Mouse (Mus musculus) T-cell, adult 2 months (primary cell): Measurements from ENCODE around the gene Acod1.

Source experiments
- DNase-seq: peaks from one replicate; pipeline ENCODE4 v3.0.0; 2022; ENCODE audit warnings: low spot score

The Acod1 gene

DNA sequence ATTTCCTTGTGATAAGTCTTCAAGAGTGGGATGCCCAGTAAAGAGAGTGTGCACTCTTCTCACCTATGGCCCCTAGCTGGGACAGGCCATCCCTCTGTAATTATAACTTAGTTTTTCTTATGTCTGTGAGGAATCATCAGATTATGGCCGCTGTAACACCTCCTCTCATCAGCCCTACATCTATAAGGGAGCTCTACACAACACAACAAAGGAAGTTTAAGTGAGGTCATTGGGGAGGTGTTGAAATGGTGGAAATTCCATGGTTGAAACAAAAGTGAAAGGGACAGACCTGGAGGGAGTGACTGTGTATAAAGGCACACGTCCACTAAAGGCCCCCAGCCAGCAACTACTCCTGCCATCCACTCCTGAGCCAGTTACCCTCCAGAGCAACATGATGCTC lies at the start of gene Acod1:
TSS of gene Acod1 (plus strand) at position 301 of the 400 bp plus-strand sequence.
- DNase-seq, result no peak

DNA sequence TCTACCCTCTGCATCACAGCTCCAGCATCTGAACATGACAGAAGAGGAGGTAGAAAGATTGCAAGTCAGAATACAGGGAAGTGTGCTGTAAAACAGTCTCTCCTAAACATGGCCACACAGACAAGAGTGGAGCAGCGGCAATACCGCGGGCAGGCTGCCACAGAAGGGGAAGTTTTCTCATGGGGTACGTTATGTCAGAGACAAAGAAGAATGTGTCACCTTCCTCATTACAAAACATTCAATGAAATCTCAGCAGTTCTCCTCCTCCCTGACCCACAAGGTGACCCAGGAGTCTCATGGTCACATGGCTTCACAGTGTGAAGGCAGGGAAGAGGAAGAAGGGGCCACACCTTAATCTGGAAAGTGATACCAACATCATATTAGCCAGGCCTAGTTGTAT lies 39.0 kb upstream of the Acod1 start:
- DNase-seq, result no peak

DNA sequence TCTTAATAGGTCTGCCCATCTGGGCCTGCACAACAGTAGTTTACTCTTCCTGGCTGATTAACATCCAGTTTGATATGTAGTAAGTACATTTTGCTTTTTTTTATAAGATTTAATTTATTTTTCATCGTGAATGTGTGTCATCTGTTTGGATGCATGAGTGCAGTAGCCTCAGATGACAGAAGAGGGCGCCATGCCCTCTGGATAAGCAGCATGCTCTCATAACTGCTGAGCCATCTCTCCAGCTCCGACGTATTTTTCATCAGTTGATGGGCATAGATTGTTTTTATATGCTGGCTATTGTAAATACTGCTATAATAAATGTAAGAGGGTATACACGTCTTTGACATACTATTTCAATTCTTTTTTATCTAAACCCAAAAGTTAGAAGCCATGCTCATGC lies 35.0 kb upstream of the Acod1 start:
- DNase-seq, result peak; percentile 22

DNA sequence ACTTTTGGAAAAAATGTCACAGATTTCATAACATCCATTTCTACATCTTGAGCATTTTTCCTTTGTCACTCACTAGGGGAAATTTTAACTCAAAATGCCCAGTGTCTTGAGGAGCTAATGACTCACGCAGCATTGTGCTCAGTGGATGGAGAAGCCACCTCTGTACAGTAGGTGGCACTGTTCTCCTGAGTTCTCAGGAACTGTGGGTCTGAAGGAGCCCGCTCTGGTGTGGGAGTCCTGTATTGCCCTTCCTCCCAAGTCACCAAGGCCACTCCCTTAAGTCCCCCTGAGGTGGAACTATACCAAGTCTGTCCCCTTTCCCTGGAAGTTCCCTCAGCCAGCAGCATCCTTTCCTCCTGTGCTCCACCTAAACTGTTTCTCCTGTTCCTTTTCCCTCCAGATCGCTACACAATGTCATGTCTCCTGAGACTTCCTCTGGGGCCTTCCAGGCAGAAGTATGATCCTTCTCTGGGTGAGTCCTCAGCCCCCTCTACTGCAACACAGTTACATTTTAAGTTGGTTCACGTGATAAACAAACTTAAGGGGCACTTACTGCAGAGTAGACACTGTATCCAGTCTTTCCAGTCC lies 34.1 kb upstream of the Acod1 start:
- DNase-seq, result peak; percentile 41

DNA sequence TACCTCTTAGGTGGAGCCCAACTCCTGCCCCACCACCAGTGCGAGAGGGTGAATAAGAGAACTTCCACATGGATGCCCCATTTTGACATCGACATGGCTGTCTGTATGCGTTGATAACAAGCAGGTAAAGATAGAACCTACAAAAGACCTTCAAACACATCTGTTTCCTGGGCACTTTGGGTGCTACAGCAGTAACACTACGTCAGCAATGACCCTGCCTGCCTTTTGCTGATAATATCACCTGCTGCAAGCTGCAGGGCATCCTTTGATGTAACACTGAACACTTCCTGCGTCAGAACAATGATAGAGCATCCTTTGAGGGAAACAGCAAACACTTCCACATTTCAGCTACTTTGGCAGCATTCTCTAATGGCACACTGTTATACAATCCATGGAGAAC lies 29.8 kb upstream of the Acod1 start:
- DNase-seq, result peak; percentile 49

DNA sequence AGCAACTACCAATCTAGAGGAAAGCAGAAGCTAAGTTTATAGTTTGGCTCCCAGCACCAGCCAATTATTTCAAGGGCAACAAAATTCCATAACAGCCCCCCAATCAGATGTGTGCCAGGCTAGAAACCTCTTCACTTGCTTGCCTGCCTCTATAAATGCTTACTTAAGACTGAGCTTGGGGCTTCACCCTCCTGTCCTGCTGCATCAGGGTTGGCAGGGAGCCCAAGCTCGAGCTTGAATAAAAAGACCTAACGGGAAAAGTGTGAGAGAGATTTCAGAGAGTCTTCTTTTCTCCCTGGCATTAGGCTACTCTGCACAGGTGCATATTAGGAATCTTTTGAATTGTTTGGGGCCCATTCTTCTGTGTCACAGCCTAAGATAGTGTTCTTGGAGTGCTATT lies 26.7 kb upstream of the Acod1 start:
- DNase-seq, result no peak

DNA sequence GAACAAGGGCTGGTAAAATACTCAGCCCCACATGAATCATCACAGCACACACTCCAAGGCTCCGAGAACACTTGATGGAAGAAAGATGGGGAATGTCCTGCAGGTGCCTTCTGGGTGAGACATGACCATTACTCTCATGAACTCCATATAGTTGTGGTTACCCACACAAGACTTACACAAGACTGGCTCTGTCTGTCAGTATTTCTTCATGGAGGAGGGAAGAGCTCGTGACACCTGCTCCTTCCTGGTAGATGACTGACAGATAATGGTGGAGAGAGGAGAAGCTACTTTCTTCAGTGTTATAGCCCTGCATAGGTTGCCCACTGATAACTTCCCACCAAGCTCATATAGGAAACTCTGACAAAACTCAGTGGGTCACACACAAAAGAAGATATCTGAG lies 17.6 kb upstream of the Acod1 start:
- DNase-seq, result no peak

DNA sequence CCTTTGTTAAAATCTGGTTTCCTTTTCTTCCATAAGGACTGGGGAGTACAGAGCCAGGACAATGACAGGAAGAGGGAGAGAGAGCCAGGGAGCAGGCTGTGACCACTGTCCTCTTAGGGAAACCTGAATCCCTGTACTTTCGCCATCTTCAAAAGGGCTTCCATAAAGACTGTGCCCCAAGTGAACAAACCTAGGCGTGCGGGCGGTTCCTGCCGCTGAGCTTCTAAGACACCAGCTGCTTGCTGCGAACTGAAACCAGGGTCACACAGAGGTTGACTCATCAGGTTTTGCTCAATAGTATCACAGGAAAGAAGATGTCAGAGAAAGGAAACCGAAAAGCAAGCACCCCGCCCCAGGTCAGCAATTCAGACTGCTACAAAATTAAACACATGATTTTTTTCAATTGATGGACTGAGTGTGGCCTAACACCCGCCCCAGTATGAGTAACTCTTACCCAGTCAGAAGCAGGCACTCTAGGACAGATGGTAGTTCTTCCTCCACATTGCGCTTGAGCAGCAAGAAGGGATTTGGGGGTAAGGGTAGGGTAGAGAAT lies 13.4 kb upstream of the Acod1 start:
- DNase-seq, result peak; percentile 32

DNA sequence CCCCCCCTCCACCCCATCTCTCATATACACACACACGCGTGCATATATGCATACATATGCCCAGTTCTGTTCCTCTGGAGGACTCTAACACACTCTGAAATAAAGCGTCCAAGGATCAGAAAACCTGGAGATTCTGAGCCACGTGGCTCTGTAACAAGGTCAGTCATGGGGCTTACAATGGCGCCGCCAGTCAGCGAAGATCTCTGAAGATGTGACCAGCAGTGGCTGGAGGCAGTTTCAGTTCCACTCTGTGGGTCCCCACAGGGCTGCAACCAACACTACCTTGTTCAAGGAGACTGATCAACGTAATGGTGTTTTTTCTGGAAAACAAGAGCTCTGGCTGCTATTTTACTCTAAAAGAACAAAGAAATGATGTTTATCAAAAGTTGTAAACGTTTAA lies 12.7 kb upstream of the Acod1 start:
- no peak for DNase-seq

DNA sequence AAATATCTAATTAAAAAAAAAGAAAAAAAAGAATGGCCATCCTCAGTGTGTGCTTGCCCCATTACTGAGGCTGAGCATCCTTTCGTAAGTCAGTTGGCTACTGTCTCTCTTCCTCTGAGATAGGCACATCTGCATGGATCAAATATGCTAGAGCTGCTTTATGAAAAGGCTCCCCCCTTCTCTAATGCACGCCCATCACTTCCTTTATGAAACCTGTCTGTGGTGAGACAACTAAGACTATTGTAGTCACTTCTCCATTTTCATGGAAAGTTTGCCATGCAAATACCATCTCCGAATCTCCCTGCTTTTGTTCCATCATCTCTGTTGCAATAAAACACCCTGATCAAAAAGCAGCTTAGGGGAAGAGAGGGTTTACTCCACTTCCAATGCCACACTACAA lies 9.8 kb upstream of the Acod1 start:
- DNase-seq, result no peak

DNA sequence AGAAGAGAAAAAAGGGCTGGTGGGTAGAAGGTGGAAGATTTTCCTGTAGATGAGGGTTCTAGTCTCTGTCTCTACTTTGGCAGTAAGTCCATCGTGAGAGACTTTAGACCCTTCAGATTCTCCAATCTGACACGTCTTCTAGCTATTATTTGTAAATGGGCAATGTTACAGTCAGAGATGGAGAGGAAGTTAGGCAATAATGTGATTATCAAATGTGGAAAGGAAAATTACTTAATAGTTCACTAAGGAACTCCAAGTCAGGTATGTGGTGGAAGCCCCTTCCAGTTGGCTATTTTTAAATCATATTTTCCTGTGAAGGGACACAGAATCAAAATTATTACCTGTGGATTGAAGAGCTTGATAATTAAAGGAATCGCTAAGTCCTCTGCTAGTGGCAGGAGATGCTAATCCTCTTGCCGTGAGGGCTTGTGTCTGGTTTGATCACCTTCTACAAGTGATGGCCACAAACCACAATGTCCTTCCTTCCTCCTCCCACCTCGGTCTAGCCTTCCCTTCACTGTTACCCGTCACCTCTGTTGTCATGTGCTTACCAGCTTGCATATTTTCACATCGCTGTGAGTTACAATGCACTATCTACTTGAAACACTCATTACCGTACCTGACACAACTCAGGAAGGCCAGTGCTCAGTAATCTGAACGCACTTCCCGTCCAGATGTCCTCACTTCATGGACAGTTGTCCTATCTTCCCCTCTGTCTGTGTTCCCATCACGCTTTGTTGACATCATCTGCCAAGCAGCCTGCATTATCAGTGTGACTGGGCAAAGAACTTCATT lies 1.7 kb downstream of the Acod1 start:
- peak; percentile 26 for DNase-seq

DNA sequence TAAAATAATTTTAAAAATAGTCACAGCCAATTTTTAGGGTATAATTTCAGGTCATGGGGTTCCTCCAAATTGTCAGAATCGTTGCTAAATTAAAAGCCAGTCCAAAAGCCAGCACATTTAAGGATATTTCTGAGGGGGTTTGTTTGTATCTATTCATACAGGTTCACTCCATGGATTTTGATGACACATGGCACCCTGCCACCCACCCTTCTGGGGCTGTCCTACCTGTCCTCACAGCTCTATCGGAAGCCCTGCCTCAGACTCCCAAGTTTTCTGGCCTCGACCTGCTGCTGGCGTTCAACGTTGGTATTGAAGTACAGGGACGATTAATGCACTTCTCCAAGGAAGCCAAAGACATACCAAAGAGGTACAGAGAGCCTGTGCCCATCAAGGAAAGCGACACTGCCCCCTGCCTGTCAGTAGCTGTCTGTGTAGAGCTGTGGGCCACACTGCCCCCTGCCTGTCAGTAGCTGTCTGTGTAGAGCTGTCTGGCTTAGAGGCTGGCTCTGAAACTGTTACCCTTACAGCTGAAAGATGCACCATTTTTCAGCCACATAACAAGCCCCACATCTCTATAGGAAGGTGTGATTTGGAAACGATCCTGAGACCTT lies 4.5 kb downstream of the Acod1 start:
- DNase-seq, result peak; percentile 84

DNA sequence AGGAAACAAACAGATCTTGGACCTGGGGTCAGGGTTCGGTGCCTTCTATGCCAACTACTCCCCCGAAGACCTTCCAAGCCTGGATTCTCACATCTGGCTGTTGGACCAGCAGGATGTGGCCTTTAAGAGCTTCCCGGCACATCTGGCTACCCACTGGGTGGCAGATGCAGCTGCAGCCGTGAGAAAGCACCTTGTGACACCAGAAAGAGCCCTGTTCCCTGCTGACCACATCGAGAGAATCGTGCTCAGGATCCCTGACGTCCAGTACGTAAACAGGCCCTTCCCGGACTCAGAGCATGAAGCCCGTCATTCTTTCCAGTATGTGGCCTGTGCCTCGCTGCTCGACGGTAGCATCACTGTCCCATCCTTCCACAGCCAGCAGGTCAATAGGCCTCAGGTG lies 8.0 kb downstream of the Acod1 start:
- no peak for DNase-seq

DNA sequence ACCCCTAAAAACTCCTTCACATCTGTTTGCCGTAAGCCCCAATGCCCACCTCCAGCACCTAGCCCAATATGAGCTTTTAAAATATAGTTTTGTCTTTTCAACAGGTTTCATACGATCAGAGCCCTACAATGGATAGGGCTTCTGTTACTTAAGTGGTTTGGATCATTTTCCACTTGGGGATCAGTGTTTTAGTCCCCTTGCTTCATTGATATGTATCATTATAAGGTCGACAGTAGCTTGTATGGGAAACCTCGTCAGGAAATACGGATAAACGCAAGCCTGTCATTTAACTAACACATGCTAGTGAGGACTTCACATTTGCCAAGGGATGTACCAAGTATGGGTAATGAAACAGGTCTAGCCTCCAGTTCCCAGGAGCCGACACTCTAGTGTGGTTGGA lies 9.8 kb downstream of the Acod1 start:
- no peak for DNase-seq

DNA sequence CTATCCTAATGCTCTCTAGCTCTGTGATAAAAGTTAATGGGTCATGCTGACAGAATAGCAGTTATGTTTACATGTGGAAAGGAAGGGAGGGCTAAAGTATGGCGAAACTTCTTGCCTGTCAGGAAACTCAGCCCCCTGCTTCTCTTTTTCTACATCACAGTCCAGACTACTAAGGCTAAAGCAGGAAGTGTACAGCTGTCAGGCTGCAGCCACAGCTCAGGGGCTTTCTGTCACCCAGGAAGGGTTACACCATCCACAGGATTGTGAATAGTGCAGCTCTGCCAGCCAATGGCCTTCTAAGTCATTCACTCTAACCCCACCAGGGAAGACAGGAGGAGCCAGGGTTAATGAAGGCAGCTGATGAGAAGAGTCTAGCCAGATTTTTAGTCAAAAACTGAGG lies 12.2 kb downstream of the Acod1 start:
- DNase-seq, result no peak

DNA sequence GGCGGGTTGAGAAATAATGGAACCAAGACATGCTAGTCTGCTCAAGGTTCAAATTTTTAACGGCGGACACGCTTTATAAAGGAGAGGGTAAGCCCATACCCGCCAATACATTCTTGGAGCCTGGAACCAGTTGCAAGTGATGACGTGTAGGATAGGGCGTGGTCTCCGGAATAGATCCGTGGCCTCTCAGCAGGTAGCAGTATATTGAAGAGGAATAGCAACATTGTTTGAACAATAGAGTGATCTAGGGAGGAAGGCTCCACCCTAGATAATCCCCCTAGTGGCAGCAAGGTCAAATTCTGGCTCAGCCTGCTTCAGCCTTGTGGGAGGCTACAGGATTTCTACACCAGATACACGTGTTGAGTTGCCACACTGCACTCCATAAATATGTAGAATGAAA lies 12.7 kb downstream of the Acod1 start:
- no peak for DNase-seq

DNA sequence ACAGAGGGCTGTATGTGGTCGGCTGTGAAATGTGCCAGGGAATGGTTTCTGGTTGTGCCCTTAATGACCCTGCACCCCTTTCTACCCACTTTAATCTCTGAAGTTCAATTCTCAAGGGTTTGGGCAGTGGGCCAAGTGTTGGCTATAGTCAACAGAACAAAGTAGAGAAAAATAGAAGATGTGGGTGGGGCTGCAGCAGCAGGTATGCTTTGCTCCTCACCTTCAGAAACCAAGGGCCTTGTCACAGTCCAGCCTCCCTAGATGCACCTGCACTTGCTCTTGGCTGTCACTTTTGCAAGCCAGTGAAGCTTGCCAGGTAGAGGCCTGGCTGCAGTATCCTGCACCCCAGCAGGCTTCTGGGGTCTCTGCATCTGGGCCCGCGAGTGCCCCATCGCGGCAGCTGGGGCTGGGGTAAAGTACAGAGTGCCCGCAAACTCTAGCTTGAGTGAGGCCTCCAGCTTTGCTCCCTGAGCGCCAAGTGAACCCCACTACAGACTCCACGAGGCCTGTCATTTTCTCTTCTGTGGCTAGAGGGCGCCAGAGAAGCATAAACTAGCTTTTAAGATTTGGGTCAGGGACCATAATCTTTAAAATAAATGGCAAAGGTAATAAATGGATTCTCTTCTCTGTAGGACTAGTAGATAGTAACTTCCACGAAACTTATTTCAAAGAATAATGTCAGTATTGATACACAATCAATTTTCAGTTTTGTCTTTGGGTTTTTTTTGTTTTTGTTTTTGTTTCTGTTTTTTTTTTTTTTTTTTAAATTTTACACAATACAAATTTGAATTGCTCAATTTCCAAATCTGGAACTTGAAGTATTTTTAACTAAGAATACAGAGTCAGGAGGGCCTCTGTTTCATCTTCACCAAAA lies 18.8 kb downstream of the Acod1 start:
- peak; percentile 66 for DNase-seq

DNA sequence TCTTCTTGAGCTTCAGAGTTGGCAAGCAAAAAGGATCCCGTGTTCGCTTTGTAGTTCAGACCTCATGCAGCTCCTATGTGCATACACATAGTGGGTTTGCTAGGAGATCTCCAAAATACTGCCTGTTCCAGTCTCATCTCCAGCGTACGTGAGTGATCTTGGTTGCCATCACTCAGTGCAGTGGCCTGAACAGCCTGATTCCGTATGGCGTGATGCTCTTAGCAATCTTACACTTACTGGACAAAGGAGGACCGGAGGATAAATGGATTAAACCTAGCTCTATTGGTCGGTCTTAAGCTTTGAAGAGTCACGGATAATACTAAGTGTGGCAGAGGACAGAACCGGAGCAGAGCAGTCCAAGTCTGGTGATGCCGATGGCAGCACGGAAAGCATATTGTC lies 22.7 kb downstream of the Acod1 start:
- no peak for DNase-seq

DNA sequence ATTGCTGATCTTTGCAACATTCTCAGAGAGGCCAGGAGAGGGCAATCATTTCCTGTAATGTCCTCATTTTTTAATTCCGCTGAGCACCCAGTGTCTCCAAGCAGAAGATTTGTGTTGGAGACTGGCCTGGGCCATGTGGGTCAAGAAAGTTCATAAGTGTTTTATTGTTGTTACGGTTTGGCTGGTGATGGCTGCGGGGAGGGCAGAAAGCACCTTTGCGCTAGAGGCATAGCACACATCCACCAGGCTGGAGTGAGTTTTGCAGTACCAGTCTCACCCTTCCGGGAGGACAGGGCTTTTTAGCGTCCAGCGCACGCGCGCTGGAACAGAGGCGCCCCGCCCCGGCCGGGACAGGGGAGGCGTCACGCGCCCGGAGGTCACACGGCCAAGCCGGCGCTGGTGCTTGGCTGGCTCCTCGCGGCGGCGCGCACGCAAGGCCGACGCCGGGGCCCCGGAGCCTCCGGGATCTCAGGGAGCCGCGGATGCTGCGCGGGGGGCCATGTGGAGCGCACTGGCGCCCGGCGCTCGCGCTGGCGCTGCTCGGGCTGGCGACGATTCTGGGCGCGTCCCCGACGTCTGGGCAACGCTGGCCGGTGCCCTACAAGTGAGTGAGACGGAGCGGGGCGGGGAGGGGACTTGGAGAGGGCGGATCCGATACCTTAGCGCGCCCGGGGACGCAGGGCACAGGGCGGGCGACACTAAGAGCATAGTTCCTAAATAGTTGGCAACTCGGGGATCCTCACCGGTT lies 23.3 kb downstream of the Acod1 start, which contains the start of gene Cln5:
TSS of gene Cln5 (plus strand) at position 353 of the 748 bp plus-strand sequence.
- DNase-seq, result peak; percentile 94

DNA sequence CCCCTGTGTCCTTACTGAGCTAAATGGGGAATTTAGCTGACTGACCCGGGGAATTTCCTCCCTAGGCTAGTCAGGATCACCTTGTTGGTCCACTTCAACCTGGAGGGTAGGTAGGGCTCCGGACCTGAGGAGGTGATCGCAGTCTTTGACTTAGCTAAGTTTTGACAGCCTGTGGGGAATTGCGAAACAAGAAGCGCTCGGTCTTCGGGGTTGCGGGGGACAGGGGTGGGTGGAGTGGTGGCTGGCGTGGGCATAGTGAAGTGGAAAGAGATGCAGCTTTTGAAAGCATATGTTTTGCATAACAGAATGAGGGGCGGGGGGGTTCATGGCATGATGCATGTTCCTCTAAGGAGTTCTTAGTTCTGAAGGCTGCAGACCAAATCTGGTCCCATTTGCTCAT lies 24.0 kb downstream of the Acod1 start:
- no peak for DNase-seq

DNA sequence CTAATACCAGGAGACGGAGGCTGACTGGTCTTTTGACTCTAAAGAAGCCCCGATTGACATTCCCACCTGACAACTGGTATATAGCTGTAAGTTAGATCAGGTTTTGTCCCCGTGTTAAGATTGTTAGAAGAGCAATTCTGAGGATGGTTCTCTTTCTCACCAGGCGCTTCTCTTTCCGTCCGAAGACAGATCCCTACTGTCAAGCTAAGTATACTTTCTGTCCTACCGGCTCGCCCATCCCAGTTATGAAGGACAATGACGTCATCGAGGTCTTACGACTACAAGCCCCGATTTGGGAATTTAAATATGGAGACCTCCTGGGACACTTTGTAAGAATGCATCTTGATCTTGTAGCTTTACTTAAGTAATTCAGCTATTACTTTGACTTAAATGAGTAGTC lies 24.7 kb downstream of the Acod1 start:
- DNase-seq, result no peak
